Mouse (Mus musculus) heart, postnatal 0 days (tissue): ENCODE data around the gene Vezf1.

Experiments
- CTCF ChIP-seq: IDR thresholded peaks from 2 replicates; pipeline ENCODE4 v1.5.1; 2016; ENCODE audit warnings: antibody characterized with exemption, control low read depth, low read depth
- EP300 ChIP-seq: IDR thresholded peaks from 2 replicates; pipeline ENCODE4 v1.6.1; 2016; ENCODE audit warnings: antibody characterized with exemption, low read depth

GRCm38 (mm10) chr11:88037386-88037785, 30.7 kb upstream of the Vezf1 start:
- TF ChIP-seq EP300 (no peak), CTCF (no peak)
